In the genomic region with DNA sequence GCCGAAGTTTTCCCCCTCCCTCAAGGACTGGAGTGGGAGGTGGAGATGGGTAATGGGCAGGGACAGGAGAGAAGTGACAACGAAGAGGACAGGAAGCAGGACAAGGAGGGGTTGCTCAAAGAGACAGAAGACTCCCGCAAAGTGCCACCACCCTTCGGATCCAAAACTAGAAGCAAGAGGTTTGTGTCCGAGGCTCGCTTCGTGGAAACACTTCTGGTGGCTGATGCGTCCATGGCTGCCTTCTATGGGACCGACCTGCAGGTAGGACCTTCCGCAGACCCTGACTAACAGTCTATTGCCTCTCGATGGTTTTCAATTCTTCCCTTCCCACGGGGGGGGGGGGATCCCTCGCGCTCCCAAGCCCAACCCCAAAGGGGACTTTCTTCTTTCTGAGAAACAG, we compare ENCODE assay signal across 8 mouse cellular contexts. TPM values are rescaled to one million over a fixed set of nuclear protein-coding genes. Genes with fewer than 3 reads are reported as not detected.
DNase-seq lines count a peak whose midpoint lies in the region; ATAC-seq and TF ChIP-seq lines count a peak whose summit lies in the region.

No protein-coding gene starts in this region.

- peaks cover 43% of the 10 kb centered on the region for H3K4me1 ChIP-seq in heart, embryonic 13.5 days
- peaks cover 0 to 7% of the 10 kb centered on the region in 2 experiments; a peak in 1 of 4 replicates for H3K4me1 ChIP-seq in ES-E14 (ENCODE audit: control insufficient read depth in 2 of 2, insufficient read depth in 2 of 2, low read length in 2 of 2, poor library complexity in 1 of 2)
- H3K4me1 ChIP-seq in forebrain, postnatal 0 days (ENCODE audit: insufficient read depth): no peaks in the 10 kb centered on the region
- H3K4me1 ChIP-seq in liver, embryonic 15.5 days (replicated peaks): no peaks in the 10 kb centered on the region

- DNase-seq in heart, adult 8-10 months (ENCODE audit: low spot score): no peak
- no peak for DNase-seq in ES-E14 (ENCODE audit: low read depth, low spot score)
- DNase-seq in forebrain, postnatal 0 days: no peak
- no peak for DNase-seq in c-Kit-positive CD71-positive TER-119-positive erythroid progenitor cells, embryonic 14.5 days (ENCODE audit: low spot score)
- DNase-seq in spleen, adult 18-20 months: no peak

- H3K36me3 ChIP-seq in heart, embryonic 13.5 days: no peaks in the 10 kb centered on the region
- H3K36me3 ChIP-seq in ES-E14 (ENCODE audit: control insufficient read depth, insufficient read depth, low read length, poor library complexity, severe bottlenecking): no peaks in the 10 kb centered on the region
- H3K36me3 ChIP-seq in forebrain, postnatal 0 days (ENCODE audit: insufficient read depth): no peaks in the 10 kb centered on the region
- no peaks in the 10 kb centered on the region for H3K36me3 ChIP-seq in liver, embryonic 15.5 days (replicated peaks)

- peak overlapping the region; percentile 67 for H3K4me3 ChIP-seq in heart, embryonic 13.5 days
- peak overlapping the region; percentile 64 to 75 for H3K4me3 ChIP-seq in ES-E14 (ENCODE audit: insufficient read depth in 1 of 2, low read depth in 1 of 2, low read length in 2 of 2, poor library complexity in 1 of 2, severe bottlenecking in 1 of 2)
- peak overlapping the region; percentile 72 for H3K4me3 ChIP-seq in forebrain, postnatal 0 days (ENCODE audit: low read depth, low read length)
- peak overlapping the region; percentile 39 for H3K4me3 ChIP-seq in liver, embryonic 15.5 days (replicated peaks)

- no peak for ATAC-seq in heart, embryonic 13.5 days (ENCODE audit: extremely low read depth, insufficient number of reproducible peaks, low FRiP score, low TSS enrichment)
- 0 out of 2 replicates have a peak, but pooled peaks have one; percentile 0 for ATAC-seq in forebrain, postnatal 0 days
- no peak for ATAC-seq in liver, embryonic 15.5 days (ENCODE audit: insufficient read depth)
- no peak for ATAC-seq in monocyte, adult 5-6 weeks (replicated peaks; ENCODE audit: insufficient number of reproducible peaks, low FRiP score, low TSS enrichment, poor library complexity, severe bottlenecking)

- peaks cover 80% of the 10 kb centered on the region for H3K27me3 ChIP-seq in heart, embryonic 13.5 days (replicated peaks)
- peaks cover 23% of the 10 kb centered on the region for H3K27me3 ChIP-seq in forebrain, postnatal 0 days (ENCODE audit: insufficient read depth, low read length)
- H3K27me3 ChIP-seq in liver, embryonic 15.5 days: peaks cover 68% of the 10 kb centered on the region

- H3K27ac ChIP-seq in heart, embryonic 13.5 days (replicated peaks): no peak overlapping the region
- no peak overlapping the region for H3K27ac ChIP-seq in ES-E14 (ENCODE audit: insufficient read depth, low read depth, low read length, poor library complexity, severe bottlenecking)
- H3K27ac ChIP-seq in forebrain, postnatal 0 days (ENCODE audit: low read depth, low read length): no peak overlapping the region
- no peak overlapping the region for H3K27ac ChIP-seq in liver, embryonic 15.5 days (replicated peaks)

- H3K9me3 ChIP-seq in heart, embryonic 13.5 days: no peaks in the 10 kb centered on the region
- no peaks in the 10 kb centered on the region for H3K9me3 ChIP-seq in ES-E14 (ENCODE audit: control insufficient read depth, insufficient read depth, low read depth, low read length)
- no peaks in the 10 kb centered on the region for H3K9me3 ChIP-seq in forebrain, postnatal 0 days (ENCODE audit: low read length)
- no peaks in the 10 kb centered on the region for H3K9me3 ChIP-seq in liver, embryonic 15.5 days (replicated peaks)

- in situ Hi-C loops in ES-E14 (cut with MboI; ENCODE audit: low sequenced_read_pairs in 2 of 2, unreplicated experiment in 2 of 2): loop anchor here (5.0 to 10.0 kb wide), 3 partner anchors 144 to 469 kb away; no protein-coding TSS in a partner anchor

- H3K4me2 ChIP-seq in heart, embryonic 13.5 days: peak overlapping the region; percentile 100
- peak overlapping the region; percentile 99 for H3K4me2 ChIP-seq in forebrain, postnatal 0 days (ENCODE audit: low read depth)
- peak overlapping the region; percentile 61 for H3K4me2 ChIP-seq in liver, embryonic 15.5 days

- peak overlapping the region; percentile 83 for H3K9ac ChIP-seq in heart, embryonic 13.5 days
- H3K9ac ChIP-seq in ES-E14 (ENCODE audit: insufficient read depth, low read depth, low read length, poor library complexity, severe bottlenecking): peak overlapping the region; percentile 21
- H3K9ac ChIP-seq in forebrain, postnatal 0 days: peak overlapping the region; percentile 72
- H3K9ac ChIP-seq in liver, embryonic 15.5 days: no peak overlapping the region

- no peak for TF ChIP-seq CTCF in forebrain, postnatal 0 days (IDR thresholded peaks at IDR 0.05; ENCODE audit: low read depth)

- WGBS in heart, embryonic 13.5 days: under 1% methylated on average over 14 of the region's 14 CpGs
- WGBS in forebrain, postnatal 0 days: 1% methylated on average over 14 of the region's 14 CpGs
- 3% methylated on average over 14 of the region's 14 CpGs for WGBS in liver, embryonic 15.5 days (ENCODE audit: insufficient replicate concordance)

TF ChIP-seq in ES-E14, 5 proteins besides CTCF, POLR2A, EP300 and RAD21:
- no peak for TF ChIP-seq HCFC1 (IDR thresholded peaks at IDR 0.05; ENCODE audit: borderline replicate concordance, insufficient read depth, low read length)

RNA-seq across cellular contexts. Expression of a gene that starts 1.0 kb away (rescaled TPM):
- 8.1 and 8.7 TPM in 2 replicates for polyA plus RNA-seq in heart, embryonic 13.5 days (2015; fragmentation: Nextera tagmentation; extraction: Ambion mirVana)
- 1 to 10 TPM; 2.2 to 3.3 (median 2.9) TPM for total RNA-seq in heart, adult 8-10 months (2022)
- 5.4 and 5.9 TPM in 2 replicates for total RNA-seq in ES-E14 (2012; rRNA removed)
- total RNA-seq in forebrain, postnatal 0 days (2014; rRNA removed): 2.9 and 3.0 TPM in 2 replicates
- 1.7 and 1.8 TPM in 2 replicates for polyA plus RNA-seq in forebrain, postnatal 0 days (2015; fragmentation: Nextera tagmentation; extraction: Ambion mirVana)
- 0.13 and 0.15 TPM in 2 replicates for polyA plus RNA-seq in liver, embryonic 15.5 days (2015; fragmentation: Nextera tagmentation; extraction: Ambion mirVana)
- 0.32 TPM in 1 of 3 replicates, not detected in the others for total RNA-seq in monocyte, adult 5-6 weeks (2017)

RNA-seq across cellular contexts. Expression of a gene that starts 21.1 kb away (rescaled TPM):
- polyA plus RNA-seq in heart, embryonic 13.5 days (2015; fragmentation: Nextera tagmentation; extraction: Ambion mirVana): 7.9 and 9.0 TPM in 2 replicates
- total RNA-seq in heart, adult 8-10 months (2022): 1 to 10 TPM; 4.6 to 7.1 (median 5.9) TPM
- total RNA-seq in ES-E14 (2012; rRNA removed): 2.0 and 2.4 TPM in 2 replicates
- total RNA-seq in forebrain, postnatal 0 days (2014; rRNA removed): 5.8 and 10.9 TPM in 2 replicates
- polyA plus RNA-seq in forebrain, postnatal 0 days (2015; fragmentation: Nextera tagmentation; extraction: Ambion mirVana): 1.9 and 2.5 TPM in 2 replicates
- polyA plus RNA-seq in liver, embryonic 15.5 days (2015; fragmentation: Nextera tagmentation; extraction: Ambion mirVana): 0.60 and 0.79 TPM in 2 replicates
- total RNA-seq in monocyte, adult 5-6 weeks (2017): not detected in 3 replicates
